Mouse (Mus musculus) midbrain, embryonic 11.5 days (tissue): ENCODE measurements around the gene C8b. TPM values are rescaled to one million over a fixed set of nuclear protein-coding genes. Genes with fewer than 3 reads are reported as not detected.

ENCODE experiments used
- polyA plus RNA-seq: library from polyadenylated mRNA; unstranded; fragments of >200 nt; fragmentation: Nextera tagmentation; extraction: Ambion mirVana; gene quantifications from 2 replicates; pipeline ENCODE4 v1.2.1, GENCODE M21; 2014

The C8b gene
- polyA plus RNA-seq, 1 experiment from 2014 or later = not detected

Other genes starting within 250 kb of the C8b start
- gene Gm17662, start 91.0 kb downstream of the C8b start, polyA plus RNA-seq = not detected in 2 replicates
- gene C8a, start 110.1 kb downstream of the C8b start, polyA plus RNA-seq = not detected in 2 replicates
- gene Fyb2, start 147.1 kb downstream of the C8b start, polyA plus RNA-seq = 0.07 TPM in 1 of 2 replicates, not detected in the other